Mouse (Mus musculus) gastrocnemius, adult 8-10 months (tissue): ENCODE measurements at regions not wholly inside any gene's neighbourhood (a gene's known extent, or its start where the extent isn't known, plus 50 kb on each side); places are given as distances from the start of the nearest gene placed in this dataset.

Source experiments
- DNase-seq, 2 experiments: peaks; one replicate each; pipeline ENCODE4 v3.0.0; 2022; ENCODE audit warnings: low spot score in 2 of 2

DNA sequence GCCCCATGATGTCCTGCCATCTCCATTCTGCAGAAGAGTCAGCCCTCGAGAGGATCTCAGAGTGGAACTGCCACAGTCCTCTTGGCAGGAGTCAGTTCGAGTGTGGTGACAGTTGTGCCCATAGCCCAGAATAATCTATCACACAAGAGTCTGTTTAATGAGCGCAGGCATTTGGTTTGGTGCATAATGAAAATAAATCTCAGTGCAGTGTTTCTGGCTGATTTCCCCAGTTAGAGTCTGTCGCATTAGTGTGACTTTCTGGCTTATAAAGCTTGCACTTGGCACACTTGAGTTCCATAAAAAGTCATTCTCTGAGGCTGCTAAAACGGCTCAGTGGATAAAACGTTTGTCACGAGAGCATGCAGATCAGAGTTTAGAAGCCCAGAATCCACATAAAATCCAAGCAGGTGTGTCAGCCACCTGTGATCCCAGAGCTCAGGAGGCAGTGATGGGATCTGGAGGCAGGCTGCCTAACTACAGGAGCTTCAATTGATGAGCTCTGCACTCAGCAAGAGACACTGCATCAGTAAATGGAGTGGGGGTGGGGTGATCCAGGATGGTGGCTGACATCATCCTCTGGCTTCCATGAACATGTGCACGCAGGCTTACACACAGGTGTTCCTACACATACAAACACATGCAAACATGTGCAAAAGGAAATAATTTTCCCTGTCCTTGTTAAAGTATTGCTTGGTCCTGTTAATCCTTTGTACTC is 578.5 kb downstream of the Plekhb2 start:
- DNase-seq: no peak

DNA sequence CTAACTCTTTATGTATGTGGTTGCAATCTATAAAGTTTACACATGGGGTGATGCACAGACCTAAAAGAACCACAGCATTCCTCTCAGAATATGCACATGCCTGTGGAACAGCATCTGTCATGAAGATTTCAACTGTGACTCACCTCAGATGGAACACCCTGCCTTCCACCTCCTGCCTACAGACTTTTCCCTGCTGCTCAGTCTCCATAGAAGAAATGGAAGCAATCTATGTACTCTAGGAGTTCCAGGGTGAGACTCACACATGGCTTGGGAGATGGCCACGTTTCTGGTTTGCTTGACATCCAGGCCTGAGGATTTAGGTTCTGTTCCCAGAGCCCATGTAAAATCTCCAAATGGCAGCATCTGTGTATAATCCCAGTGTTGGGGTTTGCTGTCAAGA is 579.7 kb downstream of the Plekhb2 start:
- no peak for DNase-seq

GRCm38 (mm10) chr1:35435721-35436120 is 585.9 kb downstream of the Plekhb2 start:
- no peak for DNase-seq

DNA sequence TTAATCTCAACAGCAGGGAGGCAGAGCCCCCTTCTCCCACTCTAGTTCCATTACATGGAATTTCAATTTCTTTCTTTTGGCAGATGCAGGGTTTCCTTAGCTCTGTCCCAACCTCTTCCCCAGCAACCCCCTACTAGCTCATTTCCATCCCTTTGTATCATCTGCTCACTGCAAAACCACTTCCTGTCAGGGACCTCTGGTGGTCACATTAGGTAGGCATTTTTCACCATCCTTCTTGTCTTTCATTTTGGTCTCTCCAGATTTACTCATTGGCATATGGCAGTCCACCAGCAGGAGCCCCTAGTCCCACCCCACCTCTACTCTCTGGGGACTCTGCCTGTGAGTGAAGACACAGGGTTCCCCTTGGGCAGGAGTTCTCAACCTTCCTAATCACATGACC is 597.6 kb downstream of the Plekhb2 start:
- DNase-seq: no peak

GRCm38 (mm10) chr1:35452441-35453107 is 602.8 kb downstream of the Plekhb2 start:
- DNase-seq: no peak

DNA sequence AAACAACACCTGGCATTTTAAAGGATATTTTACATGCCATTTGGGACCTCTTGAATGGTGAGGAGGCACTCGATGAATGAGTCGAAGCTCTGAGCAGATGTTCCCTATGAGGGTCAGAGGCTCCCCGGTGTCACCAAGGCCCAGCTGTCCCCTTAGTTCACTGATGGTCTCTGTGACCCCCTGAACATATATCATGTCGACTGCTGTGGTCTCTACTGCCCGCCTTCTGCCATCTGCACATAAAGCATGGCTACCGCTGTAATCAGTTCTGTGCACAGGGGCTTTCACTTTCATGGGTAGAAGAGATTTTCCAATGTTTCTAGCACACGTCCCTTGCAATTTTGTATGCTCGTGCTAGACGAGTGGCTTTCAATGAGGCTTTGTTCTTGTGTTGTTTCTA is 607.8 kb downstream of the Plekhb2 start:
- no peak for DNase-seq

DNA sequence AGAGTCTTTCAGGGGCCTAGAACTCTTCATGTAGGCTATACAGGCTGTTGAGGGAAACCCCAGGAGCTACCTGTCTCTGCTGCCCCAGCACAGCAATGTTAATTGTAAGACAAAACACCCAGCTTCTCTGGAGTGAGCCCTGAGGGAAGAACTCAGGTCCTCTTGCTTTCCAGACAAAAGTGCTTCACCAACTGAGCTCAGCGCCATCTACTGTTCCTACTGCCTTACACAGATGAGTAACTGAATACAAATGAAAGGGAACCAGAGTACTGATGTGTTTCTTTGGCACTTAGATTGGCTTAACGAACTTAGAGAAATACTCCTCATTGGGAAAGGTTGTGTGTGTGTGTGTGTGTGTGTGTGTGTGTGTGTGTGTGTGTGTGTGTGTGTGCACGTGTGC is 603.1 kb upstream of the Hs6st1 start:
- no peak for DNase-seq

- no peak for DNase-seq
Measured at GRCm38 (mm10) chr1:35469185-35469753, 598.9 kb upstream of the Hs6st1 start.

DNA sequence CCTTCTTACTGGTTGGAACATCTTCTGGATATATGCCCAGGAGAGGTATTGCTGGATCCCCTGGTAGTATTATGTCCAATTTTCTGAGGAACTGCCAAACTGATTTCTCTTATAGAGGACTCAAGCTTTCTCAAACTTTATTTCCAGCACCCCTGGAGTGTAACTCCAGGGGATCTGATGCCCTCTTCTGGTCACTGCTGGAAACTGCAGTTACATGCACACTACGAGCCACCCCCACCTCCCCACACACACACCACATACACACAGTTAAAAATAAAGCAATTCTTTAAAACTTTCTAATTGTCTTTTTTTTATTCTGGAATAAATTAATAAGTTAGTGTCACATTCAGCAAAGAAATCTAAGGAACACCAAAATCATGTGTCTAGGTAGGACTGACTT is 589.9 kb upstream of the Hs6st1 start:
- DNase-seq: no peak

- DNase-seq: no peak
Measured at GRCm38 (mm10) chr1:35495963-35496362, 572.2 kb upstream of the Hs6st1 start.

DNA sequence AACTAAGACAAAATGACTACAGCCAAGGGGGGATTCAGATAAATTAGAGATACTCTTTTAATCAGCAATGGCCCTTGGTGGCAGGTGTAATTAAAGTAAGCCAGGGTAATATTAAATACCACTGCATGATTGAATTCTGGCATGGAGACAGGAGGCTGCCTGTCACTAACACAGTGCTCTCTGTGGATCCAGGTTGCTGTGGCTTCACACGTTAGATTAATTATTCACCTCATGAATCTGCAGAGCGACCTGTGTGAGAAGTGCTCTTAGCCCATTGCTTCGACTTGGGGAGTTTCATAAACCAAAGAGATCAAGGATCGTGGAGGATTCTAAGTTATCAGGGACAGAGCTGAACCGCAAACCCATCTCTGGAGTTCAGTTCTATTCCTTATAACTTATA is 545.2 kb upstream of the Hs6st1 start:
- no peak for DNase-seq

- no peak for DNase-seq
Measured at GRCm38 (mm10) chr1:35523790-35524362, 544.3 kb upstream of the Hs6st1 start.

GRCm38 (mm10) chr1:35524788-35525187 is 543.4 kb upstream of the Hs6st1 start:
- no peak for DNase-seq

GRCm38 (mm10) chr1:35527750-35528476 is 540.3 kb upstream of the Hs6st1 start:
- DNase-seq: no peak

GRCm38 (mm10) chr1:35535470-35535869 is 532.7 kb upstream of the Hs6st1 start:
- DNase-seq: no peak

- DNase-seq: no peak
Measured at GRCm38 (mm10) chr1:35536276-35536675, 531.9 kb upstream of the Hs6st1 start.

DNA sequence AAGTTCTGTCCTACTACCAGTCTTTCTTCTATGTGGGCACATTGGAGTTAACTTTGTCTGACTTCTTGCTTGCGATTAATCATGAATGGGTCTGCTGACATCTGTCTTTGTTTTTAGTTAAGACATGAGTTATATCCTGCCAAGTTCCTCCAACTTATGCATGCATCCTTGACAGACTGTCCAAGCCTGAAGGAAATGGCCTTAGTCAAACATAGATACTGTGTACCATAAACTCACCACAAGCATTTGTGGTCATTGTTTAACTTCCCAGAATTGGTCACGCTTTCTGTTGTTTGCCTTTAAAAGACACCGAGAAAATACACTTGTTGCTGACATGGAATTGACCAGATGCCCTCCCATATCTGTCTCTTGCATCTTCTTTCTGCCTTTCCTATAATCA is 519.4 kb upstream of the Hs6st1 start:
- no peak for DNase-seq

DNA sequence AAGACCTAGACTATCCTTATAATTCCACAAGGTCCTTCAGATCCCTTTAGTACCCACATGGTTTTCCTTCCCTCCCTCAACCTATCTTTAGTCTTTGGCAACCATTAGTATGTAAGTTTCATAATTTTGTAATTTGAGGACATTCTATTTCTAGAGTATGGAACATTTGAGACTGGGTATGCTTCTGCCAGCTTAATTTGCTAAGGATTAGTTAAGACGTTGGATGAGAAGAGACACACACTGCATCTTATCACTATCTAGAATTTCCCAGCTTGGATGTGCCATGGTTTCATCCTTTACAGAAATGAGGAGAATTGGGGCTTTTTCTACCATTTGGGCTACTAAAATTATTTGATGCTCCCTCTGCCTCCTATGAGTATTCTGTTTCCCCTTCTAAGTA is 516.7 kb upstream of the Hs6st1 start:
- DNase-seq: no peak

DNA sequence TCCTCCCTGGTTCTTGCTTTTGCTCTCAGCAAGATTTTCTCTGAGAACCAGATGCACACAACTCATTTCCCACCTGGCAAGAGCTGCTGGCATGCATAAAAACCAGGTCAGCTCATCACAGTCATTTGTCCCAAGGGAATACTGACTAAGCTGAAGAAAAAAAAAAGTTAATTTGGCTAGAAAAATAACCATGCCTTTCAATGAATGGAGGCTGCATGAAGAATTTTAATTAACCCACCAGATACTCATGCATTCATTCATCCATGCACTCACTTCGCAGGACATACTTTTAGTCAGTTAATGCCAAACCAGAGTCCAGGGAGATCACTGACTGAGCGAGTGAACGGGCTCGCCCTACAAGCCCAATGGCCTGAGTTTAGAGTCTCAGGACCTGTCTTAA is 505.4 kb upstream of the Hs6st1 start:
- no peak for DNase-seq

DNA sequence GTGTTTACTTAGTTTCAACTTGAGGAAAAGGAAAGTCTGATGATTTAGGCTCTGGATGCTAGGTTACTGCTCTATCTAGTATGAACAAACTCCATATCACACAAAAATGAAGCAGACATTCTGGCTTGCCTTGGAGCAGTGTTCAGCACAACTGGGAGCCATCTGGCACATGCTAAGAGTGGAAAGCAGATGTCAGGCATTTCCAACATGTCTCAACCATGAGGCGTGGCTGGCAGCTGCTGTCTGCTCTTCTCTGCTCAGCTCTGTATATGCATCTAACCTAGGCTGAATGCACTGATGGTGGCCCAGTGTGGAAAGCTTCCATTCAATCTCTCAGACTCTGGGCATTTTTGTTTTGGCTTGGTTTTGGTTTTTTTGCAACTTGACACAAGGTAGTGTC is 493.0 kb upstream of the Hs6st1 start:
- no peak for DNase-seq

DNA sequence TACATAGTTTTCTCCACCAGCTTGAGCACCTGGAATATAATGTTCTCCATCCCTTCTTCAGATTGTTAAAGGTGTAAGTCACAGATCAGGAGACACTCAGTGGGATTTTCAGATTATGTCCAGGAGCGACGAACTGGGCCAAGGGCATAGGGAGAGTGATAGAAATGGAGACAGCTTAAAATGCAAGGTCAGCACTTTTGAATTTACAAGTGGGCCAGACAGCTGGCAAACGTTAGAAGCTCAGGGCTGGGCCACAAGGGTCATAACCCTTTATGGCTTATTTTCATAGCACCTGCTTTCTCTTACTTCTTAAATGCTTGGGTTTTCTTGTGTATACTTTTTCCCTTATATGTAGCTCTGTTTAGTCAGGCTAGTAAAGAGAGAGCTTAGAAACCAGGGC is 488.8 kb upstream of the Hs6st1 start:
- no peak for DNase-seq

DNA sequence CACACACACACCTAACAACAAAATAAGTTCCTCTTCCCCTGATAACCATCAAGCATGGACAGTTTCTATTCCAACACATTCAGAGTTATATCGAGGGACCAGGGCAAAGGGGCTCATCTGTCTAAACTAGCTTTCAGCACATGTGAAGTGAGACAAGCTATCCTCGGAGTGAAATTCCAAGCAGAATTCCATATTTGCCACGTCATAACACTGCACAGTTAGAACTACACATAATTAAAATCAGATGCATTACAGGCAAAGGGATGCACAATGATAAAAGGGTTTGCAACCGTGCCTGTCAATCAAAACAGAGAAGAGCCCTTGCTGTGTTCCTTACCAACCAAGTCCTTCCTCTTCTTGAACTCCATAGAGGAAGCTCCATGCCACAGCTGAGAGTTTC is 488.2 kb upstream of the Hs6st1 start:
- DNase-seq: no peak
